In genomic region chr5:109795967-109796652, GRCm38 (mm10) we compare ENCODE assay signal across 8 mouse cellular contexts. TPM values are rescaled to one million over a fixed set of nuclear protein-coding genes. Genes with fewer than 3 reads are reported as not detected.
DNase-seq lines count a peak whose midpoint lies in the region; ATAC-seq and TF ChIP-seq lines count a peak whose summit lies in the region.
"Not testable (repeated sequence)": the region's sequence is repeated elsewhere in the genome, so short reads cannot be mapped to it uniquely, and the experiment has no call there.

No protein-coding gene starts in this region.

- H3K36me3 ChIP-seq in heart, embryonic 10.5 days; kidney, embryonic 14.5 days (ENCODE audit: control insufficient read depth, insufficient read depth, low read length); limb, embryonic 14.5 days (ENCODE audit: control insufficient read depth, insufficient read depth, low read length); midbrain, embryonic 16.5 days (ENCODE audit: control insufficient read depth, insufficient read depth, low read length): not testable (repeated sequence)

- WGBS in heart, embryonic 10.5 days = 2% methylated on average over 25 of the region's 25 CpGs
- 3% methylated on average over 25 of the region's 25 CpGs for WGBS in kidney, embryonic 14.5 days
- 2% methylated on average over 25 of the region's 25 CpGs for WGBS in limb, embryonic 14.5 days
- WGBS in midbrain, embryonic 16.5 days = 2% methylated on average over 25 of the region's 25 CpGs

- H3K4me1 ChIP-seq in bone marrow macrophage, adult 2 months (ENCODE audit: control insufficient read depth, insufficient read depth, low read length); heart, embryonic 10.5 days; kidney, embryonic 14.5 days (ENCODE audit: control insufficient read depth, insufficient read depth, low read length); limb, embryonic 14.5 days (ENCODE audit: control insufficient read depth, insufficient read depth, low read length); midbrain, embryonic 16.5 days (ENCODE audit: control insufficient read depth, insufficient read depth, low read length): not testable (repeated sequence)

- TF ChIP-seq CTCF in bone marrow macrophage, adult 2 months (IDR thresholded peaks at IDR 0.05; ENCODE audit: low read depth, low read length) = not testable (repeated sequence)

- not testable (repeated sequence) for TF ChIP-seq POLR2A in bone marrow macrophage, adult 2 months (IDR thresholded peaks at IDR 0.05; ENCODE audit: borderline replicate concordance, low read depth, low read length); limb, embryonic 14.5 days (IDR thresholded peaks at IDR 0.05; ENCODE audit: borderline replicate concordance, extremely low read depth, insufficient read depth, insufficient read length)

- peak overlapping the region; percentile 76 for H3K4me3 ChIP-seq in bone marrow macrophage, adult 2 months (ENCODE audit: insufficient read depth, low read length)
- H3K4me3 ChIP-seq in heart, embryonic 10.5 days = peak overlapping the region; percentile 70
- H3K4me3 ChIP-seq in kidney, embryonic 14.5 days (ENCODE audit: low read length) = peak overlapping the region; percentile 65
- H3K4me3 ChIP-seq in limb, embryonic 14.5 days (replicated peaks; ENCODE audit: low read length) = peak overlapping the region; percentile 57
- peak overlapping the region; percentile 43 for H3K4me3 ChIP-seq in midbrain, embryonic 16.5 days (ENCODE audit: low read depth, low read length)

- H3K9me3 ChIP-seq in heart, embryonic 10.5 days; kidney, embryonic 14.5 days (ENCODE audit: control insufficient read depth, low read length); limb, embryonic 14.5 days (ENCODE audit: control insufficient read depth, low read length); midbrain, embryonic 16.5 days (replicated peaks; ENCODE audit: control insufficient read depth, low read length, poor library complexity, severe bottlenecking): not testable (repeated sequence)

- not testable (repeated sequence) for H3K27me3 ChIP-seq in heart, embryonic 10.5 days (ENCODE audit: insufficient read depth, poor library complexity, severe bottlenecking); kidney, embryonic 14.5 days (ENCODE audit: control insufficient read depth, insufficient read depth, low read length); limb, embryonic 14.5 days (ENCODE audit: control insufficient read depth, insufficient read depth, low read length); midbrain, embryonic 16.5 days (ENCODE audit: control insufficient read depth, insufficient read depth, low read depth, low read length)

- peak overlapping the region; percentile 74 for H3K9ac ChIP-seq in kidney, embryonic 14.5 days (ENCODE audit: low read depth, low read length)
- H3K9ac ChIP-seq in limb, embryonic 14.5 days (ENCODE audit: low read depth, low read length, severe bottlenecking) = peak overlapping the region; percentile 70
- peak overlapping the region; percentile 51; the same call in 1 of the 2 replicates for H3K9ac ChIP-seq in midbrain, embryonic 16.5 days (ENCODE audit: low read depth, low read length)

- peak overlapping the region; percentile 46 for H3K4me2 ChIP-seq in kidney, embryonic 14.5 days (replicated peaks; ENCODE audit: low read depth, low read length)
- H3K4me2 ChIP-seq in limb, embryonic 14.5 days (replicated peaks; ENCODE audit: low read depth, low read length, severe bottlenecking) = peak overlapping the region; percentile 52
- H3K4me2 ChIP-seq in midbrain, embryonic 16.5 days (ENCODE audit: low read length) = peak overlapping the region; percentile 70

- ATAC-seq in erythroblast, adult 5-6 weeks (replicated peaks; ENCODE audit: low FRiP score, poor library complexity, severe bottlenecking) = peak; percentile 97
- ATAC-seq in kidney, embryonic 14.5 days (ENCODE audit: low FRiP score, low TSS enrichment) = peak; percentile 98
- ATAC-seq in limb, embryonic 14.5 days (ENCODE audit: low FRiP score, low read depth) = peak; percentile 92
- ATAC-seq in midbrain, embryonic 16.5 days = peak; percentile 96

- H3K27ac ChIP-seq in bone marrow macrophage, adult 2 months (ENCODE audit: insufficient read depth, low read depth, low read length) = peak overlapping the region; percentile 58
- H3K27ac ChIP-seq in heart, embryonic 10.5 days = peak overlapping the region; percentile 84; the same call in 1 of the 2 replicates
- H3K27ac ChIP-seq in kidney, embryonic 14.5 days (ENCODE audit: low read depth, low read length) = peak overlapping the region; percentile 37; the same call in 1 of the 2 replicates
- H3K27ac ChIP-seq in limb, embryonic 14.5 days (replicated peaks; ENCODE audit: low read depth, low read length) = not testable (repeated sequence)
- H3K27ac ChIP-seq in midbrain, embryonic 16.5 days (ENCODE audit: low read length) = peak overlapping the region; percentile 5; the same call in 1 of the 2 replicates

- DNase-seq in B cell, adult 2 months = peak; percentile 58 to 62
- DNase-seq in heart, embryonic 10.5 days (ENCODE audit: low spot score) = peak; percentile 87
- peak; percentile 44 for DNase-seq in limb, embryonic 14.5 days (ENCODE audit: low spot score)
- DNase-seq in spleen, postnatal 14 days (ENCODE audit: low spot score in 2 of 2) = peak; percentile 11 to 12

RNA-seq across cellular contexts. Expression of gene 4930522L14Rik, which starts 44.4 kb away (rescaled TPM):
- 10.5 and 12.2 TPM in 2 replicates for polyA plus RNA-seq in bone marrow macrophage, adult 2 months (2012; ENCODE audit: insufficient read depth, insufficient read length, missing spikeins)
- total RNA-seq in erythroblast, adult 5-6 weeks (2015; ENCODE audit: low replicate concordance) = 2.1 and 10.2 TPM in 2 replicates
- 2.1 TPM in 1 of 2 replicates, not detected in the other for total RNA-seq in erythroblast, adult 5-6 weeks (2017; ENCODE audit: low replicate concordance)
- polyA plus RNA-seq in heart, embryonic 10.5 days (2016; fragmentation: Nextera tagmentation; extraction: Ambion mirVana) = 5.0 and 7.9 TPM in 2 replicates
- 13.4 and 16.6 TPM in 2 replicates for polyA plus RNA-seq in kidney, embryonic 14.5 days (2014; fragmentation: Nextera tagmentation; extraction: Ambion mirVana)
- 2.2 and 5.0 TPM in 2 replicates for polyA plus RNA-seq in limb, embryonic 14.5 days (2012; rRNA removed)
- polyA plus RNA-seq in limb, embryonic 14.5 days (2014; fragmentation: Nextera tagmentation; extraction: Ambion mirVana) = 8.3 and 11.9 TPM in 2 replicates
- polyA plus RNA-seq in midbrain, embryonic 16.5 days (2015; fragmentation: Nextera tagmentation; extraction: Ambion mirVana) = 4.0 and 4.9 TPM in 2 replicates

Comparison
In these comparisons a context has a peak if more than half of its experiments do, and no peak if none do; other contexts are left out.
1. DNase-seq: peak in every context shown above with its lines; median percentile 87 in heart, embryonic 10.5 days; 60 in B cell, adult 2 months; 44 in limb, embryonic 14.5 days; 12 in spleen, postnatal 14 days.